10 mouse cellular contexts compared by ENCODE assay signal in genomic region chr10:24111116-24111778, GRCm38 (mm10). TPM values are rescaled to one million over a fixed set of nuclear protein-coding genes. Genes with fewer than 3 reads are reported as not detected.
A peak's percentile ranks its signal among the peaks of the same experiment; 100 is the strongest.
DNase-seq lines count a peak whose midpoint lies in the region; ATAC-seq lines count a peak whose summit lies in the region.
"Had no signal": no experiment of that assay in that cellular context is flagged by ENCODE, and none has a peak within 500 bp of the region (broad histone marks: within the 10 kb centered on the region; RNA-seq: fewer than 3 reads in every experiment).

No protein-coding gene starts in this region.

- no peaks in the 10 kb centered on the region for H3K27me3 ChIP-seq in limb, embryonic 10.5 days (ENCODE audit: low read depth, poor library complexity, severe bottlenecking)
- H3K27me3 ChIP-seq: heart, embryonic 13.5 days had no signal

- intact Hi-C loops in left cerebral cortex, postnatal 10 days (cut with DNase I), result loop anchor here (5.0 kb wide), 1 partner anchor 299 kb away; no protein-coding TSS in a partner anchor

- H3K4me3 ChIP-seq in limb, embryonic 10.5 days, result no peak overlapping the region
- H3K4me3 ChIP-seq: heart, embryonic 13.5 days had no signal

- no peaks in the 10 kb centered on the region; the same call in 1 of the 2 replicates for H3K9me3 ChIP-seq in limb, embryonic 10.5 days (replicated peaks)

- peaks cover 11% of the 10 kb centered on the region for H3K4me1 ChIP-seq in limb, embryonic 10.5 days
- H3K4me1 ChIP-seq: heart, embryonic 13.5 days had no signal

- DNase-seq in adrenal gland, adult (ENCODE audit: inconsistent age in 2 of 2, low spot score in 1 of 2), result peak; percentile 14 to 78
- DNase-seq in adrenal gland, adult 8-10 months, result no peak
- DNase-seq in left cerebral cortex, postnatal 10 days (ENCODE audit: extremely low spot score in 1 of 2, low spot score in 2 of 2), result peak; percentile 4 to 26
- DNase-seq in left cerebral cortex, adult 8-10 months (ENCODE audit: low spot score in 2 of 2), result no peak
- DNase-seq in adrenal gland, postnatal 14 days, result peak; percentile 79
- DNase-seq in limb, embryonic 10.5 days (ENCODE audit: low spot score), result peak; percentile 37
- DNase-seq in right cerebral cortex, postnatal 14 days, result peak; percentile 26

- ATAC-seq in erythroid progenitor cell, adult 5-6 weeks (replicated peaks; ENCODE audit: low FRiP score, poor library complexity, severe bottlenecking), result 0 out of 2 replicates have a peak, but pooled peaks have one; percentile 46

- 54% methylated on average over 6 of the region's 6 CpGs for WGBS in limb, embryonic 10.5 days

- H3K36me3 ChIP-seq in limb, embryonic 10.5 days, result no peaks in the 10 kb centered on the region
- H3K36me3 ChIP-seq: heart, embryonic 13.5 days had no signal

- H3K27ac ChIP-seq in limb, embryonic 10.5 days, result no peak overlapping the region
- H3K27ac ChIP-seq: heart, embryonic 13.5 days had no signal

RNA-seq across cellular contexts. Expression of gene Taar9, which starts 1.9 kb away (rescaled TPM):
- total RNA-seq in adrenal gland, adult 8-10 months (2022), result not detected
- total RNA-seq in left cerebral cortex, postnatal 10 days (2021), result not detected
- total RNA-seq in left cerebral cortex, adult 8-10 months (2022), result not detected
- total RNA-seq in adrenal gland, postnatal 14 days (2021), result not detected in 2 replicates
- total RNA-seq in erythroid progenitor cell, adult 5-6 weeks (2015; ENCODE audit: low replicate concordance), result not detected in 2 replicates
- total RNA-seq in erythroid progenitor cell, adult 5-6 weeks (2017; ENCODE audit: low replicate concordance), result not detected in 2 replicates
- polyA plus RNA-seq in limb, embryonic 10.5 days (2016; fragmentation: Nextera tagmentation; extraction: Ambion mirVana), result not detected in 2 replicates
- polyA plus RNA-seq: C2C12; heart, embryonic 13.5 days had no signal

RNA-seq across cellular contexts. Expression of gene Taar8c, which starts 9.5 kb away (rescaled TPM):
- not detected for total RNA-seq in adrenal gland, adult 8-10 months (2022)
- total RNA-seq in left cerebral cortex, postnatal 10 days (2021), result not detected
- total RNA-seq in left cerebral cortex, adult 8-10 months (2022), result not detected
- total RNA-seq in adrenal gland, postnatal 14 days (2021), result not detected in 2 replicates
- total RNA-seq in erythroid progenitor cell, adult 5-6 weeks (2015; ENCODE audit: low replicate concordance), result not detected in 2 replicates
- not detected in 2 replicates for total RNA-seq in erythroid progenitor cell, adult 5-6 weeks (2017; ENCODE audit: low replicate concordance)
- polyA plus RNA-seq in limb, embryonic 10.5 days (2016; fragmentation: Nextera tagmentation; extraction: Ambion mirVana), result not detected in 2 replicates
- polyA plus RNA-seq: C2C12; heart, embryonic 13.5 days had no signal

RNA-seq across cellular contexts. Expression of gene Taar8b, which starts 19.2 kb away (rescaled TPM):
- total RNA-seq in adrenal gland, adult 8-10 months (2022), result not detected
- not detected for total RNA-seq in left cerebral cortex, postnatal 10 days (2021)
- not detected for total RNA-seq in left cerebral cortex, adult 8-10 months (2022)
- total RNA-seq in adrenal gland, postnatal 14 days (2021), result not detected in 2 replicates
- not detected in 2 replicates for total RNA-seq in erythroid progenitor cell, adult 5-6 weeks (2015; ENCODE audit: low replicate concordance)
- not detected in 2 replicates for total RNA-seq in erythroid progenitor cell, adult 5-6 weeks (2017; ENCODE audit: low replicate concordance)
- polyA plus RNA-seq in limb, embryonic 10.5 days (2016; fragmentation: Nextera tagmentation; extraction: Ambion mirVana), result not detected in 2 replicates
- polyA plus RNA-seq: C2C12; heart, embryonic 13.5 days had no signal

RNA-seq across cellular contexts. Expression of gene Taar8a, which starts 34.9 kb away (rescaled TPM):
- not detected for total RNA-seq in adrenal gland, adult 8-10 months (2022)
- not detected for total RNA-seq in left cerebral cortex, postnatal 10 days (2021)
- not detected for total RNA-seq in left cerebral cortex, adult 8-10 months (2022)
- not detected in 2 replicates for total RNA-seq in adrenal gland, postnatal 14 days (2021)
- total RNA-seq in erythroid progenitor cell, adult 5-6 weeks (2015; ENCODE audit: low replicate concordance), result not detected in 2 replicates
- not detected in 2 replicates for total RNA-seq in erythroid progenitor cell, adult 5-6 weeks (2017; ENCODE audit: low replicate concordance)
- not detected in 2 replicates for polyA plus RNA-seq in limb, embryonic 10.5 days (2016; fragmentation: Nextera tagmentation; extraction: Ambion mirVana)
- polyA plus RNA-seq: C2C12; heart, embryonic 13.5 days had no signal

RNA-seq across cellular contexts. Expression of gene Stx7, which starts 37.9 kb away (rescaled TPM):
- total RNA-seq in adrenal gland, adult 8-10 months (2022), result 100 to 1,000 TPM; 142 to 198 (median 186) TPM
- 100 to 1,000 TPM; 190 to 199 TPM for total RNA-seq in left cerebral cortex, postnatal 10 days (2021)
- 100 to 1,000 TPM; 127 to 149 (median 139) TPM for total RNA-seq in left cerebral cortex, adult 8-10 months (2022)
- 116 and 125 TPM in 2 replicates for total RNA-seq in adrenal gland, postnatal 14 days (2021)
- 10.8 and 21.4 TPM in 2 replicates for total RNA-seq in erythroid progenitor cell, adult 5-6 weeks (2015; ENCODE audit: low replicate concordance)
- total RNA-seq in erythroid progenitor cell, adult 5-6 weeks (2017; ENCODE audit: low replicate concordance), result 30.8 and 35.2 TPM in 2 replicates
- 23.7 and 34.1 TPM in 2 replicates for polyA plus RNA-seq in limb, embryonic 10.5 days (2016; fragmentation: Nextera tagmentation; extraction: Ambion mirVana)

Comparison
In these comparisons a context has a peak if more than half of its experiments do, and no peak if none do; other contexts are left out.
1. DNase-seq: peak in adrenal gland, adult (2 of 2), left cerebral cortex, postnatal 10 days (2 of 2), adrenal gland, postnatal 14 days (single experiment), limb, embryonic 10.5 days (single experiment) and right cerebral cortex, postnatal 14 days (single experiment); none in adrenal gland, adult 8-10 months (single experiment) and left cerebral cortex, adult 8-10 months (0 of 2).